In the genomic region with DNA sequence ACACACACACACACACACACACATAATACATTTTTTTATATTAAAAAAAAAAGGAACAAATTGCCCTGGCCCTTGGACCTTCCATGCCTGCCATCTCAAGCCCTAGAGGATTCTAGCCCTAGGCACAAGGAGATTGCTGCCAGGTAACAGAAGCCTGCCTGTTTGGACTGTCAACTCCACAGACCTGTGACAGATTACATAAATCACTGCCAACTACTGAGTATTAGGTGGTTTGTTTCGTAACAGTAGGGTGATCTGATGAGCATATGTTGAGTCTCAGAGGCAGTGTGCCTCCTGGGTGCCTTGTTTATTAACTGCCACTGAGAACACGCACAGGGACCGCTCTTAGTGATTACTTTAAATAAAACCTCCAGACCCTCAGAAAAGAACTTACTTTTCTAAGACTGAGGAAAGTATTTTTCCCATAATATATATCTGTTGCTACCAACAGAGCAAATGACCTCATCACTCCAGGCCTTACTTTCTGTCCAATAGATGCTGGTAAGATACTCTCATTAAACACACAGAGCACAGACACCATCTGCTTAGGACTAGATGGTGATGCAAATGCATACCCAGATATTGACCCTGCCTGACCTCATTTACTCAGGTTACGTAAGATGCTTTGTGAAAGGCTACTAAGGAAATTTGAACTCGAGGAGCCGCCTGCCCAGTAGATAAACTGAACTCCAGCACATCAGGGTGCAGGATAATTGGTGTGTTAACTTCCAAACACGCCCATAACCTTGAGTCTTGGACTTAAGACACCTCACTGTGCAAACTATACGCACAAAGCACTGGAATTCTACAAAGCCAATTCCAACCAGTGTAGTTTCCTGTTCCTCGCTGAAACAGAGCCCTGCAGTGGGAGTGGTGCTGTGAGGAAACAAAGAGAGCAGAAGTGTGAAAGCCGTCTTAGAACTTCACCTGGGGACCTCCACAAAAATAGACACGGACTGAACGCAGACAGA, we compare ENCODE assay signal across 8 mouse cellular contexts. TPM values are rescaled to one million over a fixed set of nuclear protein-coding genes. Genes with fewer than 3 reads are reported as not detected.
DNase-seq lines count a peak whose midpoint lies in the region; ATAC-seq and TF ChIP-seq lines count a peak whose summit lies in the region.
"Had no signal": no experiment of that assay in that cellular context is flagged by ENCODE, and none has a peak within 500 bp of the region (broad histone marks: within the 10 kb centered on the region; RNA-seq: fewer than 3 reads in every experiment).

No protein-coding gene starts in this region.

- no peak overlapping the region for H3K4me2 ChIP-seq in lung, embryonic 14.5 days
- no peak overlapping the region for H3K4me2 ChIP-seq in intestine, embryonic 14.5 days (ENCODE audit: low read length)
- no peak overlapping the region for H3K4me2 ChIP-seq in stomach, embryonic 14.5 days (replicated peaks; ENCODE audit: low read depth, low read length)
- H3K4me2 ChIP-seq: hindbrain, embryonic 14.5 days had no signal

- no peak overlapping the region for H3K4me3 ChIP-seq in lung, embryonic 14.5 days (ENCODE audit: low read depth, low read length)
- no peak overlapping the region for H3K4me3 ChIP-seq in cerebellum, adult 2 months (replicated peaks; ENCODE audit: insufficient read depth, low read depth, low read length)
- no peak overlapping the region for H3K4me3 ChIP-seq in intestine, embryonic 14.5 days (ENCODE audit: low read depth, low read length)
- H3K4me3 ChIP-seq in stomach, embryonic 14.5 days (ENCODE audit: low read depth, low read length): no peak overlapping the region

- no peak for TF ChIP-seq CTCF in lung, embryonic 14.5 days (IDR thresholded peaks at IDR 0.05; ENCODE audit: low read depth)
- TF ChIP-seq CTCF in cerebellum, adult 2 months (IDR thresholded peaks at IDR 0.05; ENCODE audit: borderline replicate concordance, insufficient read depth, low read depth, low read length): no peak

- H3K9me3 ChIP-seq in lung, embryonic 14.5 days (ENCODE audit: low read depth, low read length): no peaks in the 10 kb centered on the region
- H3K9me3 ChIP-seq in intestine, embryonic 14.5 days (ENCODE audit: control insufficient read depth, low read length): no peaks in the 10 kb centered on the region
- H3K9me3 ChIP-seq in stomach, embryonic 14.5 days (ENCODE audit: control insufficient read depth, low read depth, low read length): no peaks in the 10 kb centered on the region

- no peak for TF ChIP-seq POLR2A in cerebellum, adult 2 months (IDR thresholded peaks at IDR 0.05; ENCODE audit: borderline replicate concordance, insufficient read depth, low read length)

- peak; percentile 8; the same call in 1 of the 2 replicates for ATAC-seq in lung, embryonic 14.5 days (ENCODE audit: insufficient read depth)
- ATAC-seq in intestine, embryonic 14.5 days (replicated peaks; ENCODE audit: low FRiP score, low TSS enrichment, low read depth): peak; percentile 73
- peak; percentile 56 for ATAC-seq in stomach, embryonic 14.5 days (ENCODE audit: insufficient number of reproducible peaks, insufficient read depth, low FRiP score, low read depth)

- intact Hi-C loops in left cerebral cortex, postnatal 4 days (cut with DNase I): no loop called here

- DNase-seq in lung, embryonic 14.5 days: peak; percentile 41
- no peak for DNase-seq in lung, postnatal 4 days
- peak; percentile 51 to 87 for DNase-seq in cerebellum, adult 2 months
- no peak for DNase-seq in intestine, embryonic 14.5 days (ENCODE audit: low spot score)
- no peak for DNase-seq in left cerebral cortex, postnatal 4 days
- no peak for DNase-seq in thymus, adult 18-20 months

- H3K27ac ChIP-seq in lung, embryonic 14.5 days (ENCODE audit: low read depth): peak overlapping the region; percentile 44
- H3K27ac ChIP-seq in cerebellum, adult 2 months (ENCODE audit: insufficient read depth, low read length): peak overlapping the region; percentile 46
- peak overlapping the region; percentile 51; the same call in 1 of the 2 replicates for H3K27ac ChIP-seq in intestine, embryonic 14.5 days (ENCODE audit: low read depth)
- H3K27ac ChIP-seq in stomach, embryonic 14.5 days (ENCODE audit: low read length): no peak overlapping the region
- H3K27ac ChIP-seq: hindbrain, embryonic 14.5 days had no signal

- no peaks in the 10 kb centered on the region for H3K36me3 ChIP-seq in lung, embryonic 14.5 days (ENCODE audit: insufficient read depth)
- no peaks in the 10 kb centered on the region for H3K36me3 ChIP-seq in intestine, embryonic 14.5 days (ENCODE audit: control insufficient read depth, insufficient read depth, low read length)
- H3K36me3 ChIP-seq in stomach, embryonic 14.5 days (ENCODE audit: control insufficient read depth, insufficient read depth, low read length): no peaks in the 10 kb centered on the region

- H3K9ac ChIP-seq in lung, embryonic 14.5 days: no peak overlapping the region
- H3K9ac ChIP-seq in intestine, embryonic 14.5 days (ENCODE audit: low read length): no peak overlapping the region
- H3K9ac ChIP-seq in stomach, embryonic 14.5 days (replicated peaks; ENCODE audit: low read depth, low read length): no peak overlapping the region
- H3K9ac ChIP-seq: hindbrain, embryonic 14.5 days had no signal

- H3K4me1 ChIP-seq in lung, embryonic 14.5 days (ENCODE audit: insufficient read depth): 0 out of 2 replicates have a peak, but pooled peaks cover 7% of the 10 kb centered on the region
- H3K4me1 ChIP-seq in cerebellum, adult 2 months (ENCODE audit: control insufficient read depth, insufficient read depth, low read length): peaks cover 5% of the 10 kb centered on the region; the same call in 1 of the 2 replicates
- peaks cover 3% of the 10 kb centered on the region; the same call in 1 of the 2 replicates for H3K4me1 ChIP-seq in intestine, embryonic 14.5 days (replicated peaks; ENCODE audit: control insufficient read depth, insufficient read depth, low read length)
- peaks cover 3% of the 10 kb centered on the region; the same call in 1 of the 2 replicates for H3K4me1 ChIP-seq in stomach, embryonic 14.5 days (ENCODE audit: control insufficient read depth, insufficient read depth, low read length)

- 51% methylated on average over 12 of the region's 12 CpGs for WGBS in lung, embryonic 14.5 days
- WGBS in cerebellum, adult 2 months: 42% methylated on average over 12 of the region's 12 CpGs
- WGBS in intestine, embryonic 14.5 days: 49% methylated on average over 12 of the region's 12 CpGs
- WGBS in stomach, embryonic 14.5 days: 53% methylated on average over 12 of the region's 12 CpGs

- H3K27me3 ChIP-seq in lung, embryonic 14.5 days (ENCODE audit: insufficient read depth, low read length): no peaks in the 10 kb centered on the region
- no peaks in the 10 kb centered on the region for H3K27me3 ChIP-seq in cerebellum, adult 2 months (ENCODE audit: control insufficient read depth, insufficient read depth, low read length)
- H3K27me3 ChIP-seq in intestine, embryonic 14.5 days (replicated peaks; ENCODE audit: control insufficient read depth, insufficient read depth, low read length): no peaks in the 10 kb centered on the region
- no peaks in the 10 kb centered on the region for H3K27me3 ChIP-seq in stomach, embryonic 14.5 days (ENCODE audit: control insufficient read depth, insufficient read depth, low read length)

RNA-seq across cellular contexts. Expression of a gene that starts 11.9 kb away (rescaled TPM):
- 73.9 and 84.5 TPM in 2 replicates for polyA plus RNA-seq in lung, embryonic 14.5 days (2014; fragmentation: Nextera tagmentation; extraction: Ambion mirVana)
- 18.6 and 19.6 TPM in 2 replicates for polyA plus RNA-seq in cerebellum, adult 2 months (2012; rRNA removed)
- 69.4 and 71.7 TPM in 2 replicates for polyA plus RNA-seq in intestine, embryonic 14.5 days (2014; fragmentation: Nextera tagmentation; extraction: Ambion mirVana)
- 88.4 and 92.8 TPM in 2 replicates for polyA plus RNA-seq in stomach, embryonic 14.5 days (2014; fragmentation: Nextera tagmentation; extraction: Ambion mirVana)
- 1 to 10 TPM; 8.8 to 9.2 TPM for total RNA-seq in left cerebral cortex, postnatal 4 days (2021)

RNA-seq across cellular contexts. Expression of a gene that starts 57.3 kb away (rescaled TPM):
- 302 and 305 TPM in 2 replicates for polyA plus RNA-seq in lung, embryonic 14.5 days (2014; fragmentation: Nextera tagmentation; extraction: Ambion mirVana)
- polyA plus RNA-seq in cerebellum, adult 2 months (2012; rRNA removed): 252 and 264 TPM in 2 replicates
- 230 TPM in 2 replicates for polyA plus RNA-seq in intestine, embryonic 14.5 days (2014; fragmentation: Nextera tagmentation; extraction: Ambion mirVana)
- polyA plus RNA-seq in stomach, embryonic 14.5 days (2014; fragmentation: Nextera tagmentation; extraction: Ambion mirVana): 247 and 253 TPM in 2 replicates
- 100 to 1,000 TPM; 456 to 465 TPM for total RNA-seq in left cerebral cortex, postnatal 4 days (2021)

Comparison
In these comparisons a context has a peak if more than half of its experiments do, and no peak if none do; other contexts are left out.
1. DNase-seq: peak in lung, embryonic 14.5 days (single experiment) and cerebellum, adult 2 months (2 of 2); none in lung, postnatal 4 days (0 of 2), intestine, embryonic 14.5 days (single experiment), left cerebral cortex, postnatal 4 days (single experiment) and thymus, adult 18-20 months (0 of 2).
2. ATAC-seq: peak in every context shown above with its lines; median percentile 73 in intestine, embryonic 14.5 days; 56 in stomach, embryonic 14.5 days; 8 in lung, embryonic 14.5 days.